Mouse (Mus musculus): ENCODE measurements around the gene Pign. TPM values are rescaled to one million over a fixed set of nuclear protein-coding genes. Genes with fewer than 3 reads are reported as not detected.

The Pign gene
- total and polyA plus RNA-seq, 3 experiments = 23.9 to 59.9 (median 30.4) TPM

DNA sequence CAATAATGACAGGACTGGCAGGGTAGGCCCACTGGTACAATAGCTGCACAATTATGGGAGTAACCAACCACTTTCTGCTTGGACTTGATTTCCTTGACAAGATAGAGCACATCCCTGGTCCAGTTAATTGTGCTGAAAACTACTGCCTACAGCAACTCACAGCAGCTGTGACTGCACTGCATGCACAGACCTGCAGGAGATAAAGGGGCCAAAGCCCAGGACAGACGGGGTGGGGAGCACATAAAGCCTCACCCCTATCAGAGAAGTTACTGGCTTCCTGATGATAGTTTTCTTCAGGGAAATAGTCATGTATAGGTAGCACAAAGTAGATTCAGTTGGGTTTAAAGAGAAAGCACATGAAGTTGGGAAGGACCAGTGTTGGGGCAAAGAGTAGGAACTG, 80.7 kb downstream of the Pign start:
- Histone ChIP-seq H3K4me1 (ENCODE audit: control insufficient read depth in 1 of 2, insufficient read depth in 2 of 2) (no peaks in the 10 kb centered on the region), H3K36me3 (replicated peaks in 1 of 2; ENCODE audit: control insufficient read depth in 1 of 2, insufficient read depth in 1 of 2, low read length in 1 of 2) (peaks cover 31 to 58% of the 10 kb centered on the region in 2 experiments), H3K9ac (ENCODE audit: insufficient read depth, low read depth) (no peak overlapping the region), H3K27ac (ENCODE audit: insufficient read depth, low read depth) (no peak overlapping the region), H3K9me3 (replicated peaks; ENCODE audit: low read length) (no peaks in the 10 kb centered on the region), H3K27me3 (replicated peaks) (no peaks in the 10 kb centered on the region), H3K4me3 (replicated peaks in 1 of 3; ENCODE audit: low read depth in 2 of 3, low read length in 2 of 3, poor library complexity in 1 of 3) (no peak overlapping the region), H3K79me2 (replicated peaks; ENCODE audit: control insufficient read depth, extremely low read depth, insufficient read depth, poor library complexity, severe bottlenecking) (no peaks in the 10 kb centered on the region), H3K4me2 (ENCODE audit: insufficient read depth, low read depth, poor library complexity, severe bottlenecking) (no peak overlapping the region)
- no peak for DNase-seq (ENCODE audit: extremely low read depth)
- TF ChIP-seq SMC3 (IDR thresholded peaks at IDR 0.05; ENCODE audit: low read depth, low read length) = no peak
- TF ChIP-seq ZKSCAN1 (IDR thresholded peaks at IDR 0.05; ENCODE audit: borderline replicate concordance, low read depth, low read length) = no peak
- TF ChIP-seq NRF1 (IDR thresholded peaks at IDR 0.05; ENCODE audit: low read depth, low read length) = no peak
- TF ChIP-seq UBTF (IDR thresholded peaks at IDR 0.05; ENCODE audit: low read depth, low read length) = no peak
- TF ChIP-seq TBP (conservative IDR thresholded peaks at IDR 0.05; ENCODE audit: low read depth, low read length) = no peak
- TF ChIP-seq E2F4 (IDR thresholded peaks at IDR 0.05; ENCODE audit: insufficient replicate concordance, low read depth, low read length) = no peak
- TF ChIP-seq POLR2A (IDR thresholded peaks at IDR 0.05; ENCODE audit: low read depth, low read length) = no peak
- TF ChIP-seq MAX (IDR thresholded peaks at IDR 0.05; ENCODE audit: low read length) = no peak
- no peak for TF ChIP-seq CTCF (conservative IDR thresholded peaks at IDR 0.05 in 1 of 2, IDR thresholded peaks at IDR 0.05 in 1 of 2; ENCODE audit: low read depth in 2 of 2, low read length in 2 of 2)
- TF ChIP-seq ZMIZ1 (IDR thresholded peaks at IDR 0.05; ENCODE audit: low read depth, low read length) = no peak
- no peak for TF ChIP-seq PAX5 (IDR thresholded peaks at IDR 0.05; ENCODE audit: low read length)
- no peak for TF ChIP-seq JUN (IDR thresholded peaks at IDR 0.05; ENCODE audit: insufficient read depth, low read depth, low read length)
- no peak for TF ChIP-seq ELF1 (IDR thresholded peaks at IDR 0.05; ENCODE audit: low read depth, low read length)
- TF ChIP-seq MAFK (IDR thresholded peaks at IDR 0.05; ENCODE audit: insufficient replicate concordance, low read length) = no peak
- TF ChIP-seq GABPA (IDR thresholded peaks at IDR 0.05; ENCODE audit: insufficient replicate concordance, low read depth, low read length) = no peak
- TF ChIP-seq TCF12 (IDR thresholded peaks at IDR 0.05; ENCODE audit: low read depth, low read length) = no peak
- TF ChIP-seq CHD1 (IDR thresholded peaks at IDR 0.05; ENCODE audit: low read depth, low read length) = no peak
- TF ChIP-seq MAZ (IDR thresholded peaks at IDR 0.05; ENCODE audit: low read depth, low read length) = no peak
- TF ChIP-seq USF1 (IDR thresholded peaks at IDR 0.05; ENCODE audit: low read depth, low read length) = no peak
- no peak for TF ChIP-seq JUND (conservative IDR thresholded peaks at IDR 0.05; ENCODE audit: low read depth, low read length)
- in situ Hi-C loops (cut with MboI; ENCODE audit: low pct_ligation_motif_present, low pct_unique_long_range_greater_than_20kb, low sequenced_read_pairs) = no loop called here
- dilution Hi-C loops (cut with MboI; ENCODE audit: extremely low pct_ligation_motif_present, extremely low pct_unique_long_range_greater_than_20kb, low sequenced_read_pairs) = no loop called here

DNA sequence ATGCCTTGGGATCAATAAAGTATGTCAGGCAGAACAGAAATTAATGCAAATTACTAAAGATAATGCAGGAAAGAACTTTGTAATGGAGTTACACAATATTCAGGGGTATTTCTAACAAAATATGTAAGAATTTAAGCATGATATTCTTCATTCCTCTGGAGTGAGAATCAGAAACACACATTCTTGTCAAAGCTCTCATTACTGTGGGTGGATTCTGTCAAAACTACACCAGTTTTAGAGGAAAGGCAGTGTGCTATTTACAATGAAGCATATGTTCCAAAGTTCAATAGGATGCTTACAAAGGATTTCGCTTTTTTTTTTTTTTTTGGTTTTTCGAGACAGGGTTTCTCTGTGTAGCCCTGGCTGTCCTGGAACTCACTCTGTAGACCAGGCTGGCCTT, 82.6 kb downstream of the Pign start:
- H3K4me1 ChIP-seq (ENCODE audit: control insufficient read depth in 1 of 2, insufficient read depth in 2 of 2) = no peaks in the 10 kb centered on the region
- H3K36me3 ChIP-seq (replicated peaks in 1 of 2; ENCODE audit: control insufficient read depth in 1 of 2, insufficient read depth in 1 of 2, low read length in 1 of 2) = peaks cover 27 to 48% of the 10 kb centered on the region in 2 experiments
- dilution Hi-C loops (cut with MboI; ENCODE audit: extremely low pct_ligation_motif_present, extremely low pct_unique_long_range_greater_than_20kb, low sequenced_read_pairs) (no loop called here), in situ Hi-C loops (cut with MboI; ENCODE audit: low pct_ligation_motif_present, low pct_unique_long_range_greater_than_20kb, low sequenced_read_pairs) (no loop called here)
- no peaks in the 10 kb centered on the region for H3K9me3 ChIP-seq (replicated peaks; ENCODE audit: low read length)
- no peak for DNase-seq (ENCODE audit: extremely low read depth)
- no peaks in the 10 kb centered on the region for H3K79me2 ChIP-seq (replicated peaks; ENCODE audit: control insufficient read depth, extremely low read depth, insufficient read depth, poor library complexity, severe bottlenecking)
- H3K27ac ChIP-seq (ENCODE audit: insufficient read depth, low read depth) = no peak overlapping the region
- H3K4me2 ChIP-seq (ENCODE audit: insufficient read depth, low read depth, poor library complexity, severe bottlenecking) = no peak overlapping the region
- no peak overlapping the region for H3K4me3 ChIP-seq (replicated peaks in 1 of 3; ENCODE audit: low read depth in 2 of 3, low read length in 2 of 3, poor library complexity in 1 of 3)
- no peaks in the 10 kb centered on the region for H3K27me3 ChIP-seq (replicated peaks)
- TF ChIP-seq SIN3A (IDR thresholded peaks at IDR 0.05; ENCODE audit: low read length) = no peak
- no peak for TF ChIP-seq MAZ (IDR thresholded peaks at IDR 0.05; ENCODE audit: low read depth, low read length)
- no peak for TF ChIP-seq SMC3 (IDR thresholded peaks at IDR 0.05; ENCODE audit: low read depth, low read length)
- no peak for TF ChIP-seq MAX (IDR thresholded peaks at IDR 0.05; ENCODE audit: low read length)
- no peak for TF ChIP-seq RCOR1 (conservative IDR thresholded peaks at IDR 0.05; ENCODE audit: low read depth, low read length)
- no peak for TF ChIP-seq USF2 (conservative IDR thresholded peaks at IDR 0.05; ENCODE audit: low read depth, low read length)
- TF ChIP-seq ELF1 (IDR thresholded peaks at IDR 0.05; ENCODE audit: low read depth, low read length) = no peak
- TF ChIP-seq EP300 (IDR thresholded peaks at IDR 0.05; ENCODE audit: low read length) = no peak
- TF ChIP-seq ZNF384 (IDR thresholded peaks at IDR 0.05; ENCODE audit: low read depth, low read length) = no peak
- no peak for TF ChIP-seq E2F4 (IDR thresholded peaks at IDR 0.05; ENCODE audit: insufficient replicate concordance, low read depth, low read length)
- no peak for TF ChIP-seq CTCF (conservative IDR thresholded peaks at IDR 0.05 in 1 of 2, IDR thresholded peaks at IDR 0.05 in 1 of 2; ENCODE audit: low read depth in 2 of 2, low read length in 2 of 2)
- no peak for TF ChIP-seq GABPA (IDR thresholded peaks at IDR 0.05; ENCODE audit: insufficient replicate concordance, low read depth, low read length)
- TF ChIP-seq USF1 (IDR thresholded peaks at IDR 0.05; ENCODE audit: low read depth, low read length) = no peak
- no peak for TF ChIP-seq ZC3H11A (IDR thresholded peaks at IDR 0.05; ENCODE audit: low read depth, low read length)
- TF ChIP-seq ETS1 (conservative IDR thresholded peaks at IDR 0.05; ENCODE audit: low read depth, low read length) = no peak
- TF ChIP-seq TBP (conservative IDR thresholded peaks at IDR 0.05; ENCODE audit: low read depth, low read length) = no peak
- no peak overlapping the region for H3K9ac ChIP-seq (ENCODE audit: insufficient read depth, low read depth)
